Mouse (Mus musculus) adrenal gland, adult 2 months (tissue): ENCODE measurements around the gene Aamdc. TPM values are rescaled to one million over a fixed set of nuclear protein-coding genes. Genes with fewer than 3 reads are reported as not detected.

Experiments used
- DNase-seq: peaks from one replicate; pipeline ENCODE4 v3.0.0; 2021
- long read RNA-seq: library from polyadenylated mRNA; stranded (forward); transcript quantifications from one replicate; pipeline ENCODE4 v2.0.0, GENCODE M21; 2021
- polyA plus RNA-seq: library from polyadenylated mRNA; depleted of rRNA; stranded (reverse); fragments of >200 nt; gene quantifications from 2 replicates; pipeline ENCODE4 v1.2.3, GENCODE M21; 2012; rRNA removed
- total RNA-seq, 2 experiments: library from RNA; stranded (reverse); gene quantifications; 2 replicates each; pipeline ENCODE4 v1.2.3; 2021

Aamdc gene
- total RNA-seq (10 to 100 TPM; 31.7 to 49.1 TPM), polyA plus RNA-seq (8.5 and 11.6 TPM in 2 replicates)
- long read RNA-seq, transcript Aamdc-206 (4 exons, 789 nt), result minor isoform, 8 of 37 reads
- long read RNA-seq, transcript Aamdc-213 (5 exons, 883 nt), result major isoform, 15 of 37 reads
- long read RNA-seq, partial matches to known transcripts, result 0 of 37 reads
- long read RNA-seq, other reads (novel, unspliced or antisense), result 4 of 37 reads

- DNase-seq, result peak; percentile 96
These were observed at the start of gene Aamdc, which contains the start of gene Rsf1 for GRCm38 (mm10) chr7:97579067-97579975. Aamdc (minus strand) TSS chr7:97579497. Rsf1 (plus strand) TSS chr7:97579889.

GRCm38 (mm10) chr7:97623402-97623801 is 44.1 kb upstream of the Aamdc start:
- no peak for DNase-seq

GRCm38 (mm10) chr7:97622676-97623075 is 43.4 kb upstream of the Aamdc start:
- DNase-seq, result no peak

- DNase-seq, result no peak
These were observed 42.0 kb upstream of the Aamdc start for GRCm38 (mm10) chr7:97621346-97621745.

- DNase-seq, result no peak
These were observed 19.3 kb upstream of the Aamdc start for GRCm38 (mm10) chr7:97598548-97598947.

- no peak for DNase-seq
These were observed 14.2 kb upstream of the Aamdc start for GRCm38 (mm10) chr7:97593535-97593934.

GRCm38 (mm10) chr7:97592396-97592795 is 13.1 kb upstream of the Aamdc start:
- no peak for DNase-seq

- no peak for DNase-seq
These were observed 12.0 kb upstream of the Aamdc start for GRCm38 (mm10) chr7:97591336-97591735.

- DNase-seq, result no peak
These were observed 11.2 kb upstream of the Aamdc start for GRCm38 (mm10) chr7:97590488-97590887.

- DNase-seq, result no peak
These were observed 9.2 kb upstream of the Aamdc start for GRCm38 (mm10) chr7:97588506-97588905.

GRCm38 (mm10) chr7:97580843-97581214 is 1.5 kb upstream of the Aamdc start:
- DNase-seq, result peak; percentile 92

GRCm38 (mm10) chr7:97579976-97580842 is 912 bp upstream of the Aamdc start:
- DNase-seq, result peak; percentile 70

- DNase-seq, result peak; percentile 46
These were observed 783 bp downstream of the Aamdc start for GRCm38 (mm10) chr7:97578361-97579066.

GRCm38 (mm10) chr7:97570389-97570788 is 8.9 kb downstream of the Aamdc start:
- no peak for DNase-seq

- DNase-seq, result no peak
These were observed 9.9 kb downstream of the Aamdc start for GRCm38 (mm10) chr7:97569372-97569771.

GRCm38 (mm10) chr7:97563576-97563975 is 15.7 kb downstream of the Aamdc start:
- no peak for DNase-seq

GRCm38 (mm10) chr7:97550673-97551072 is 28.6 kb downstream of the Aamdc start:
- no peak for DNase-seq

GRCm38 (mm10) chr7:97549301-97549700 is 30.0 kb downstream of the Aamdc start:
- DNase-seq, result no peak

GRCm38 (mm10) chr7:97546462-97546861 is 32.8 kb downstream of the Aamdc start:
- no peak for DNase-seq

GRCm38 (mm10) chr7:97536571-97536970 is 42.7 kb downstream of the Aamdc start:
- no peak for DNase-seq

- DNase-seq, result no peak
These were observed 43.8 kb downstream of the Aamdc start for GRCm38 (mm10) chr7:97535531-97535930.

GRCm38 (mm10) chr7:97519935-97520334 is 59.4 kb downstream of the Aamdc start:
- DNase-seq, result peak; percentile 38
